Mouse (Mus musculus) midbrain, embryonic 15.5 days (tissue): Measurements from ENCODE around the gene H2afy. TPM values are rescaled to one million over a fixed set of nuclear protein-coding genes. Genes with fewer than 3 reads are reported as not detected.

Experiments
- ATAC-seq: fragments of 200-750 bp; cut with Nextera tagmentation; replicated peaks from 2 replicates; pipeline ENCODE4 v1.8.0; 2017; ENCODE audit warnings: moderate TSS enrichment
- H3K27ac ChIP-seq: fragments of 300-500 bp; sonication (generic); 2 replicates; pipeline ENCODE4 v1.5.1; 2015; ENCODE audit warnings: mild to moderate bottlenecking, inconsistent platforms
- H3K27me3 ChIP-seq: fragments of 300-500 bp; sonication (generic); replicated peaks from 2 replicates; pipeline ENCODE4 v1.6.1; 2015; ENCODE audit warnings: inconsistent platforms
- H3K36me3 ChIP-seq: fragments of 300-500 bp; sonication (generic); replicated peaks from 2 replicates; pipeline ENCODE4 v1.6.1; 2015; ENCODE audit warnings: inconsistent platforms
- H3K4me1 ChIP-seq: fragments of 300-500 bp; sonication (generic); 2 replicates; pipeline ENCODE4 v1.6.1; 2015; ENCODE audit warnings: inconsistent platforms
- H3K4me2 ChIP-seq: fragments of 300-500 bp; sonication (generic); 2 replicates; pipeline ENCODE4 v1.6.1; 2015; ENCODE audit warnings: inconsistent platforms, mild to moderate bottlenecking, moderate library complexity
- H3K4me3 ChIP-seq: fragments of 300-500 bp; sonication (generic); 2 replicates; pipeline ENCODE4 v1.5.1; 2015; ENCODE audit warnings: mild to moderate bottlenecking, inconsistent platforms
- H3K9ac ChIP-seq: fragments of 300-500 bp; sonication (generic); 2 replicates; pipeline ENCODE4 v1.6.1; 2015; ENCODE audit warnings: mild to moderate bottlenecking, inconsistent platforms
- H3K9me3 ChIP-seq: fragments of 300-500 bp; sonication (generic); 2 replicates; pipeline ENCODE4 v1.6.1; 2016; ENCODE audit warnings: inconsistent platforms
- WGBS: fragments of 180-500 bp; shearing (Covaris S2); methylation state at CpG from one replicate; pipeline ENCODE4 v1.1.7; 2015; ENCODE audit warnings: mixed read lengths; 5-methylcytosine and 5-hydroxymethylcytosine counted together
- polyA plus RNA-seq: library from polyadenylated mRNA; unstranded; fragments of >200 nt; fragmentation: Nextera tagmentation; extraction: Ambion mirVana; gene quantifications from 2 replicates; pipeline ENCODE4 v1.2.1, GENCODE M21; 2015

Gene H2afy
- polyA plus RNA-seq, 1 experiment from 2014 or later = 291 TPM

GRCm38 (mm10) chr13:56142382-56143150 lies 6.4 kb upstream of the H2afy start:
- no peak for ATAC-seq
- Histone ChIP-seq H3K9me3 (no peaks in the 10 kb centered on the region), H3K4me2 (no peak overlapping the region), H3K4me1 (no peaks in the 10 kb centered on the region), H3K36me3 (no peaks in the 10 kb centered on the region), H3K4me3 (no peak overlapping the region), H3K27me3 (no peaks in the 10 kb centered on the region), H3K27ac (no peak overlapping the region), H3K9ac (no peak overlapping the region)
- 20% methylated on average over 11 of the region's 11 CpGs for WGBS

- 72% methylated on average over 6 of the region's 6 CpGs for WGBS
- H3K9me3 ChIP-seq = no peaks in the 10 kb centered on the region
- no peak for ATAC-seq
These were observed 3.1 kb upstream of the H2afy start for GRCm38 (mm10) chr13:56139167-56139751.

GRCm38 (mm10) chr13:56135231-56136052 lies 719 bp downstream of the H2afy start:
- WGBS = 3% methylated on average over 78 of the region's 89 CpGs
- H3K4me2 ChIP-seq = peak overlapping the region; percentile 91
- H3K4me3 ChIP-seq = peak overlapping the region; percentile 85
- H3K9ac ChIP-seq = peak overlapping the region; percentile 86
- H3K27me3 ChIP-seq = no peaks in the 10 kb centered on the region
- H3K36me3 ChIP-seq = no peaks in the 10 kb centered on the region
- ATAC-seq = peak; percentile 88
- H3K4me1 ChIP-seq = peaks cover 24% of the 10 kb centered on the region
- H3K9me3 ChIP-seq = no peaks in the 10 kb centered on the region
- peak overlapping the region; percentile 87 for H3K27ac ChIP-seq

More at GRCm38 (mm10) chr13:56139167-56139751, 3.1 kb upstream of the H2afy start:
- Histone ChIP-seq H3K4me2 (no peak overlapping the region), H3K4me3 (no peak overlapping the region), H3K27me3 (no peaks in the 10 kb centered on the region), H3K36me3 (no peaks in the 10 kb centered on the region), H3K4me1 (peaks cover 9% of the 10 kb centered on the region), H3K9ac (no peak overlapping the region), H3K27ac (no peak overlapping the region)

- no peaks in the 10 kb centered on the region for H3K27me3 ChIP-seq
- peak overlapping the region; percentile 87 for H3K27ac ChIP-seq
- H3K36me3 ChIP-seq = no peaks in the 10 kb centered on the region
- WGBS = under 1% methylated on average over 46 of the region's 50 CpGs
- peaks cover 24% of the 10 kb centered on the region for H3K4me1 ChIP-seq
- H3K9ac ChIP-seq = peak overlapping the region; percentile 86
- H3K4me3 ChIP-seq = peak overlapping the region; percentile 85
- peak; percentile 38 for ATAC-seq
- no peaks in the 10 kb centered on the region for H3K9me3 ChIP-seq
- peak overlapping the region; percentile 91 for H3K4me2 ChIP-seq
These were observed 1.5 kb downstream of the H2afy start for GRCm38 (mm10) chr13:56134631-56135181.

- H3K9ac ChIP-seq = peak overlapping the region; percentile 86; the same call in 1 of the 2 replicates
- peak overlapping the region; percentile 91 for H3K4me2 ChIP-seq
- ATAC-seq = no peak
- H3K27me3 ChIP-seq = no peaks in the 10 kb centered on the region
- no peaks in the 10 kb centered on the region for H3K36me3 ChIP-seq
- WGBS = 58% methylated on average over 5 of the region's 5 CpGs
- no peaks in the 10 kb centered on the region for H3K9me3 ChIP-seq
- peaks cover 24% of the 10 kb centered on the region for H3K4me1 ChIP-seq
- peak overlapping the region; percentile 85 for H3K4me3 ChIP-seq
- no peak overlapping the region for H3K27ac ChIP-seq
These were observed 2.1 kb downstream of the H2afy start for GRCm38 (mm10) chr13:56134031-56134430.

- peaks cover 24% of the 10 kb centered on the region for H3K4me1 ChIP-seq
- H3K27me3 ChIP-seq = no peaks in the 10 kb centered on the region
- H3K27ac ChIP-seq = no peak overlapping the region
- H3K9ac ChIP-seq = no peak overlapping the region
- H3K9me3 ChIP-seq = no peaks in the 10 kb centered on the region
- ATAC-seq = no peak
- no peak overlapping the region for H3K4me3 ChIP-seq
- peaks cover 6% of the 10 kb centered on the region; the same call in 1 of the 2 replicates for H3K36me3 ChIP-seq
- 88% methylated on average over 7 of the region's 7 CpGs for WGBS
- H3K4me2 ChIP-seq = no peak overlapping the region
These were observed 3.2 kb downstream of the H2afy start for GRCm38 (mm10) chr13:56132941-56133340.

GRCm38 (mm10) chr13:56132326-56132936 lies 3.7 kb downstream of the H2afy start:
- Histone ChIP-seq H3K27me3 (no peaks in the 10 kb centered on the region), H3K9ac (no peak overlapping the region), H3K9me3 (no peaks in the 10 kb centered on the region), H3K4me1 (peaks cover 24% of the 10 kb centered on the region), H3K4me3 (no peak overlapping the region), H3K4me2 (no peak overlapping the region), H3K36me3 (peaks cover 11% of the 10 kb centered on the region), H3K27ac (no peak overlapping the region)
- no peak for ATAC-seq
- WGBS = 88% methylated on average over 11 of the region's 11 CpGs

GRCm38 (mm10) chr13:56130544-56130943 lies 5.6 kb downstream of the H2afy start:
- Histone ChIP-seq H3K4me2 (no peak overlapping the region), H3K27me3 (no peaks in the 10 kb centered on the region), H3K4me1 (peaks cover 18% of the 10 kb centered on the region), H3K9ac (no peak overlapping the region), H3K36me3 (peaks cover 26% of the 10 kb centered on the region), H3K27ac (no peak overlapping the region), H3K9me3 (no peaks in the 10 kb centered on the region), H3K4me3 (no peak overlapping the region)
- no peak for ATAC-seq
- 90% methylated on average over 8 of the region's 8 CpGs for WGBS

- no peak overlapping the region for H3K27ac ChIP-seq
- H3K36me3 ChIP-seq = peaks cover 30% of the 10 kb centered on the region
- no peaks in the 10 kb centered on the region for H3K9me3 ChIP-seq
- no peak overlapping the region for H3K9ac ChIP-seq
- no peak overlapping the region for H3K4me3 ChIP-seq
- no peak for ATAC-seq
- no peaks in the 10 kb centered on the region for H3K27me3 ChIP-seq
- H3K4me2 ChIP-seq = no peak overlapping the region
- H3K4me1 ChIP-seq = peaks cover 18% of the 10 kb centered on the region
- WGBS = 96% methylated on average over 3 of the region's 3 CpGs
These were observed 6.6 kb downstream of the H2afy start for GRCm38 (mm10) chr13:56129578-56129977.

- no peak overlapping the region for H3K9ac ChIP-seq
- H3K36me3 ChIP-seq = peaks cover 30% of the 10 kb centered on the region
These were observed 7.1 kb downstream of the H2afy start for GRCm38 (mm10) chr13:56129014-56129413.

GRCm38 (mm10) chr13:56125632-56126031 lies 10.5 kb downstream of the H2afy start:
- H3K36me3 ChIP-seq = peaks cover 34% of the 10 kb centered on the region
- H3K4me1 ChIP-seq = no peaks in the 10 kb centered on the region
- H3K4me2 ChIP-seq = no peak overlapping the region
- no peak overlapping the region for H3K9ac ChIP-seq
- 94% methylated on average over 10 of the region's 10 CpGs for WGBS
- no peak overlapping the region for H3K4me3 ChIP-seq
- no peak overlapping the region for H3K27ac ChIP-seq
- H3K27me3 ChIP-seq = no peaks in the 10 kb centered on the region
- H3K9me3 ChIP-seq = no peaks in the 10 kb centered on the region
- no peak for ATAC-seq

More at GRCm38 (mm10) chr13:56129014-56129413, 7.1 kb downstream of the H2afy start:
- Histone ChIP-seq H3K4me3 (no peak overlapping the region), H3K27me3 (no peaks in the 10 kb centered on the region), H3K9me3 (no peaks in the 10 kb centered on the region), H3K27ac (no peak overlapping the region), H3K4me1 (peaks cover 13% of the 10 kb centered on the region), H3K4me2 (no peak overlapping the region)
- ATAC-seq = no peak
- WGBS = 92% methylated on average over 4 of the region's 4 CpGs
